Mouse (Mus musculus): ENCODE measurements around the gene Mrps12. TPM values are rescaled to one million over a fixed set of nuclear protein-coding genes. Genes with fewer than 3 reads are reported as not detected.

Mrps12 gene
- total RNA-seq, 2 experiments from 2014 or later = 34.4 to 34.8 TPM

DNA sequence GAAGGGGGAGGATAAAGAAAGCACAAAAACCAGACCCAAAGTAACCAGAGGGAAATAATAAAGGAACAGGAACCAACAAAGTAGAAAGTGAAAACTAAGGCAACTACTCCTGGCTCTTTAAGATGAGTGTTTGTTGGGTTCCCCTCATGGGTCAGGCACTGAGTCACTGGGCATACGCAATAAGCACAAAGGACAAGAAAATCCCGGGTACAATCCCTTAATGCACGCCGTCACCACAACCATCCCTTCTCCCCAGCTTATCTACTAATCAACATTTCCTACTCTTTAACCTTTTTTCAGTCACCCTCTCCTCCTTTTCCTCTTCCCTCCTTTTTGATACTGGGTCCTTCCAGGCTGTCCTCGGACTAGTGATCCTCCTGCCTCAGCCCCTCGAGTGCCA, 23.6 kb upstream of the Mrps12 start:
- no peak for DNase-seq (ENCODE audit: low spot score in 2 of 2)

GRCm38 (mm10) chr7:28761907-28762306, 20.3 kb upstream of the Mrps12 start:
- no peak for DNase-seq (ENCODE audit: low spot score in 2 of 2)

DNA sequence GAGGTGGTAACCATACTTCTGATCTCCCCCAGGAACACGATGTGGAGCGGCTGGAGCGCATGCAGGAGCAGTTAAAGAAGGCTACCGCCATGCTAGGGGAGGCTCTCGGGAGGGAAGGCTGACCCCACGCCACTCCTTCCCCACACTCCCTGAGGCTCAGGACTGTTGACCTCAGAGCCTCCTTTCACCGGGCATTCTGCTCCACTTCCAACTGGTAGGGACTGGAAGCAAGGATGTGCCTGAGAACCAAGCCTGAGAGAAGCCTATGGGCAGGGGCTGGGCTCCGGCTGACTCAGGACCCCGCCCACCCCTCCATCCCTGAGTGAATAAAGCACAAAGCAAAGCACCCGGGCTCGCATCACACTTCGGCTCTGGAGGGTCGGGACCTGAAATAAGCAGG, 17.0 kb upstream of the Mrps12 start:
- no peak for DNase-seq (ENCODE audit: low spot score in 2 of 2)

- DNase-seq (ENCODE audit: low spot score in 2 of 2) = no peak
These were observed 14.5 kb upstream of the Mrps12 start, which contains the start of gene Ccer2 for GRCm38 (mm10) chr7:28756079-28756478. TSS of gene Ccer2 (plus strand) at chr7:28756174.

DNA sequence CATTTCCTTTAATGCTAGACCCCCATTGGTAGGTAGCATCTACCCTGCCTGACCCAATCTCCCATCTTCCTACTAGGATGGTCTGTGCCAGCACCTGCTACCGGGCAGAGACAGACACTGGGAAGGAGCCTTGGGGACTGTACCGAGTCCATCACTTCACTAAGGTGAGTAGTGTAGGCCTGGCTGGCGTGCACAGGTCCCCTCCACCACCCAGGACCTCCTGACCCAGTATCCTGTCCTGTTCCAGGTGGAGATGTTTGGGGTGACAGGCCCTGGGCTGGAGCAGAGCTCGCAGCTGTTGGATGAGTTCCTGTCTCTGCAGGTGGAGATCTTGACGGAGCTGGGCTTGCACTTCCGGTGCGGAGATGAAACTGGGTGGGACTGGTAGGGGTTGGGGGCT, 8.3 kb upstream of the Mrps12 start:
- no peak for DNase-seq (ENCODE audit: low spot score in 2 of 2)

- DNase-seq (ENCODE audit: low spot score in 2 of 2) = no peak
These were observed 282 bp downstream of the Mrps12 start for GRCm38 (mm10) chr7:28741368-28741708.

DNA sequence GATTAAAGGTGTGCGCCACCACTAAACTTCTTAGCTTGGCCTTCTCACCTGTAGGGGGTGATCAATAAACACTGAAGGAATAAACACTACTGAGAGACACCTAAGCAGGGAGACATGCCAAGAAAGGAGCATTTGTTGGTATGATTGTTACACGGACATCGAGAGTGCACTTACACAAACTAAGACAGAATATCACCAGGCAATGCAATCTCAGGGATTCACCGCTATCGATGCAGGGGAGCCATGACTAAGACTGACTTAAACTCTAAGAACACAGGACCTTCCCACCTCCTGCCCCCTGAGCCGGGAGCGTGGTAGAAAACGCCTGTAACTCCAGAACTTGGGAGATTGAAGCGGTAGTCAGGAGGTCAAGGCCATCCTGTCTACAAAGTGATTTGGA, 671 bp downstream of the Mrps12 start:
- no peak for DNase-seq (ENCODE audit: low spot score in 2 of 2)

- no peak for DNase-seq (ENCODE audit: low spot score in 2 of 2)
These were observed 1.8 kb downstream of the Mrps12 start for GRCm38 (mm10) chr7:28739829-28740228.

GRCm38 (mm10) chr7:28735701-28736100, 5.9 kb downstream of the Mrps12 start:
- DNase-seq (ENCODE audit: low spot score in 2 of 2) = no peak

- DNase-seq (ENCODE audit: low spot score in 2 of 2) = no peak
These were observed 8.4 kb downstream of the Mrps12 start for GRCm38 (mm10) chr7:28733211-28733610.

DNA sequence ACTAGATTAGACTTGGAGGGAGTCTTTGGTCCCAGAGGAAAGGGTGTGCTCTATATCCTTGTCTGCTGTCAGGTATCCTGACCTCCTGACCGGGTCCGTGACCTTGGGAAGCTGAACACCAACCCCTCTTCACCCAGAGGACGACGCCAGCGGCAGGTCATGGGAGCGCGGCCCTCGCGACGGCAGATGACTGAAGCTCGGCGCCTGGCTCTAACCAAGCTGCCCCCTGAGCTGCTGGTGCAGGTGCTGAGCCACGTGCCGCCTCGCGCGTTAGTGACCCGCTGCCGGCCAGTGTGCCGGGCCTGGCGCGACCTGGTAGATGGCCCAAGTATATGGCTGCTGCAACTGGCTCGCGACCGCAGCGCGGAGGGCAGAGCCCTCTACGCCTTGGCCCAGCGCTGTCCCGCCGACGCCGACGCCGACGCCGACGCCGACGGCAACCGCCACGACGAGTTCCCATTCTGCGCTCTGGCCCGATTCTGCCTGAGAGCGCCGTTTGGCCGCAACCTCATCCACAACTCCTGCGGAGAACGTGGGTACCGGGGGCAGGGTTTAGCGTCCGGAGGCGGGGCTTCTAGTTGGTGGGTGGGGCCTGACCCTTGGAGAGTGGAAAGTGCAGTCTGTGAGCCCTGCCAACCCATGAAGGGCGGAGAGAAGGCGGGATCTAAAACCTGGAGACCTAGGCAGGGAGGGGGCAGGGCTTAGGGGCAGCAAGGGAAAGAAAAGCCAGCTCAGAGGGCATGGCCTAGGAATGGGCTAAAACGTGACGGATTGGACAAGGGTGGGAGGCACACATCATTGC, 9.1 kb downstream of the Mrps12 start:
- DNase-seq (ENCODE audit: low spot score in 2 of 2) = peak; percentile 42 to 51

- no peak for DNase-seq (ENCODE audit: low spot score in 2 of 2)
These were observed 13.8 kb downstream of the Mrps12 start for GRCm38 (mm10) chr7:28727649-28728340.

- peak; percentile 62 to 75 for DNase-seq (ENCODE audit: low spot score in 2 of 2)
These were observed 15.0 kb downstream of the Mrps12 start for GRCm38 (mm10) chr7:28726600-28726999.

DNA sequence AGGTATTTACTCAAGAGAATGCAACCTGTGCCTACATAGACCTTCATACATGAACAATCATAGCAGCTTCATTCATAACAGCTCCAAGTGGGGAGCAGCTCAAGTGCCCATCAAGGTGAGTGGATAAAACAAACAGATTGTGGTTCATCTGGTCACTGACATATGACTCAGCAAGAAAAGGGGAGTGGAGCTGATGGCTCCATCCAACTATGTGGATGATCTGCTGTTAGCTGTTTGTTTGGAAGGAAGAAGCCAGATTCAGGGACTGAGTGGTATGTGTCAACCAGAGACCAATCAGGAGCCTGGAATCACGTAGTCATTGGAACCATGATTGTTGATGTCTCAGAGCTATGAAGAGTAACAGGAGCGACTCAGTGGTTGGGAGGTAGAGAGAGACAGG, 17.0 kb downstream of the Mrps12 start:
- DNase-seq (ENCODE audit: low spot score in 2 of 2) = no peak

GRCm38 (mm10) chr7:28722079-28722478, 19.5 kb downstream of the Mrps12 start:
- DNase-seq (ENCODE audit: low spot score in 2 of 2) = no peak

DNA sequence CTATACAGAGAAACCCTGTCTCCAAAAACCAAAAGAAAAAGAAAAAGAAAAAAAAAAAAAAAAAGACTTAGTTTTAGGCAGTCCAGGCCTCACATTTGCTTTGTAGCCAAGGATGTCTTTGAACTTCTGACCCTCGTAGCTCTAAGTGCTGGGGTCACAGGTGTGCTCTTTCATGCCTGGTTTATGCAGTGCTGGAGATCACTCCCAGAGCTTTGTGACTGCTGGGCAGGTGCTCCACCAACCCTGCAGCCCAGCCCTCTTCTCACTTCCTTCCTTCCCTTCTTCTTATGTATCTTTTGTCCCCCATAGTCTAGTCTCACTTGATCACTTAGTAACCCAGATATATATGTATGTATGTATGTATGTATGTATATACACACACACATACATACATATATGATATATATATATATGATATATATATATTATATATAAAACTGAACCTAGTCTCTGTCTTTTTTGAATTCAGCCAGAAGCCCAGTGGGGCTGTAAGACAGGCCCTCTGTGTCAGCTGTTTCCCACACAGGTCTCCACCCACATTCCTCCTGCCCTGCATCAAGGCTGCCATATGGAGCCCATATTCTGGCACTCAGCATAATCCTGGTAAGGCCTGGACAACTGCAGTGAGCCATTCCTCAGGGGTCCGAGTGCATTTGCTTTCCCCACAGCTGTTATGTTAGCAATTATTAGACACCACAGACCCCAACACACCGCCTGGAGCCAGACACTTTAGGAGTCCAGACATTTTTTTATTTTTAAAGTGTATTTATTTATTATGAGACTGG, 20.7 kb downstream of the Mrps12 start:
- no peak for DNase-seq (ENCODE audit: low spot score in 2 of 2)

- DNase-seq (ENCODE audit: low spot score in 2 of 2) = no peak
These were observed 22.0 kb downstream of the Mrps12 start for GRCm38 (mm10) chr7:28719650-28720049.

DNA sequence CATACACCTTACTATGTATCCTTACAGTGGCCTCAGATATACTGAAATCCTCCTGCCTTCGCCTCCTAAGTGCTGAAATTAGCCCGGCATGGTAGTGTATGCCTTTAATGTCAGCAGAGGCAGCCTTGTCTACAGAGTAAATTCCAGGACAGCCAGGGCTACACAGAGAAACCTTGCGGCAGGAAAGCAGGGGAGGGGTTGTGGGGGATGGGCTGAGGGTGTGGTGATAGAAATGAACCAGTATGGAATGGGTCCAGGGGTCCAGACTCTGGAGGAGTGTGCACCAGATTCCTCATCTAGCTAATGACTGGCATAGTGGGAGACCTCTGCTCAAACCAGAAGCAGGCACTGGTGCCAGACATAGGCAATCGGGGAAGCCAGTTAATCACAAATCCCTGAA, 22.5 kb downstream of the Mrps12 start:
- DNase-seq (ENCODE audit: low spot score in 2 of 2) = no peak

DNA sequence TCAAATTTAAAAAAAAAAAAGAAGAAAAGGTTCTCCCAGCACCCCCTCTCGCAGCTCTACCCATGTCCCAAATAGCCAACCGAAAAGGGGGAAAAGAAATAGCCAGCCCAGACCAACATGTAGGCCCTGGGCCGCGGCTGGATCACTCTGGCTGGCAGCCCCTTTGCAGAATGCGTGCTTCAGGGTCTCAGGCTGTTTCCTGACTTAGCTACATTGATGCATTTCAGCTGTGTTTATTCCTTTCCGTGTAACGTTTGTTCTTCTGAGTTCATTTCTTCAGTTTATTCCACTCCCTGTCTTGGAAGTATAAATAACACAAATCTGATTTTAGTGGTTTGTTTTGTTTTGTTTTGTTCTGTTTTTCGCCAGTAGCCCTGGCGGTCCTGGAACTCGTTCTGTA, 23.9 kb downstream of the Mrps12 start:
- no peak for DNase-seq (ENCODE audit: low spot score in 2 of 2)

- peak; percentile 54 to 74 for DNase-seq (ENCODE audit: low spot score in 2 of 2)
These were observed 24.9 kb downstream of the Mrps12 start, which contains the start of gene Fbxo17 for GRCm38 (mm10) chr7:28716590-28717281. TSS of gene Fbxo17 (plus strand) at chr7:28716804.

DNA sequence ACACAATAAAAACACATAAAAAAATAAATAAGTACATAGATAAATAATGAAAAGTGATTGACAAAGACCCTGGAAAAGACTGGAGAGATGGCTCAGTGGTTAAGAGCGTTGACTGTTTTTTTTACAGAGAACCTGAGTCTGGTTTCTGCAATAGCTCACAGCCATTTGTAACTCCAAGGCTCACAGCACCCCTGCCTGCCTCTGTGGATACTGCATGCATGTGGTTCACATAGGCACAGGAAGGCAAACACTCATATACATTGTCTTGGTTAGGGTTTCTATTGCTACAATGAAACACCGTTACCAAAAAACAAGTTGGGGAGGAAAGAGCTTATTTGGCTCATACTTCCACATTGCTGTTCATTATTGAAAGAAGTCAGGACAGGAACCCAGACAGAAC, 26.0 kb downstream of the Mrps12 start:
- no peak for DNase-seq (ENCODE audit: low spot score in 2 of 2)
